Mouse (Mus musculus) heart, embryonic 15.5 days (tissue): ENCODE results near the gene Epb41. TPM values are rescaled to one million over a fixed set of nuclear protein-coding genes. Genes with fewer than 3 reads are reported as not detected.

Source experiments
- ATAC-seq: fragments of 200-750 bp; cut with Nextera tagmentation; replicated peaks from 2 replicates; pipeline ENCODE4 v1.8.0; 2017; ENCODE audit warnings: low read depth, moderate TSS enrichment; ENCODE audit not compliant: insufficient number of reproducible peaks, insufficient read depth, low FRiP score
- H3K27ac ChIP-seq: fragments of 300-500 bp; sonication (generic); 2 replicates; pipeline ENCODE4 v1.5.1; 2015; ENCODE audit warnings: mild to moderate bottlenecking, inconsistent platforms
- H3K27me3 ChIP-seq: fragments of 300-500 bp; sonication (generic); 2 replicates; pipeline ENCODE4 v1.6.1; 2015; ENCODE audit warnings: inconsistent platforms
- H3K36me3 ChIP-seq: fragments of 300-500 bp; sonication (generic); 2 replicates; pipeline ENCODE4 v1.6.1; 2015; ENCODE audit warnings: mild to moderate bottlenecking, inconsistent platforms
- H3K4me1 ChIP-seq: fragments of 300-500 bp; sonication (generic); replicated peaks from 2 replicates; pipeline ENCODE4 v1.6.1; 2015; ENCODE audit warnings: inconsistent platforms
- H3K4me2 ChIP-seq: fragments of 300-500 bp; sonication (generic); 2 replicates; pipeline ENCODE4 v1.6.1; 2015; ENCODE audit warnings: inconsistent platforms, mild to moderate bottlenecking, moderate library complexity
- H3K4me3 ChIP-seq: fragments of 300-500 bp; sonication (generic); 2 replicates; pipeline ENCODE4 v1.5.1; 2015; ENCODE audit warnings: mild to moderate bottlenecking, inconsistent platforms
- H3K9ac ChIP-seq: fragments of 300-500 bp; sonication (generic); 2 replicates; pipeline ENCODE4 v1.6.1; 2015; ENCODE audit warnings: mild to moderate bottlenecking, inconsistent platforms
- H3K9me3 ChIP-seq: fragments of 300-500 bp; sonication (generic); replicated peaks from 2 replicates; pipeline ENCODE4 v1.6.1; 2016; ENCODE audit warnings: inconsistent platforms
- WGBS: fragments of 180-500 bp; shearing (Covaris S2); methylation state at CpG from one replicate; pipeline ENCODE4 v1.1.7; 2015; ENCODE audit warnings: mixed read lengths; 5-methylcytosine and 5-hydroxymethylcytosine counted together
- polyA plus RNA-seq: library from polyadenylated mRNA; unstranded; fragments of >200 nt; fragmentation: Nextera tagmentation; extraction: Ambion mirVana; gene quantifications from 2 replicates; pipeline ENCODE4 v1.2.1, GENCODE M21; 2015

Epb41 gene
- polyA plus RNA-seq, 1 experiment from 2014 or later, result 75.6 TPM

- H3K9me3 ChIP-seq, result no peaks in the 10 kb centered on the region
- H3K4me1 ChIP-seq, result peaks cover 54% of the 10 kb centered on the region
- WGBS, result under 1% methylated on average over 42 of the region's 42 CpGs
- peak within 1 kb of the TSS; percentile 88 for H3K4me3 ChIP-seq
- H3K9ac ChIP-seq, result peak within 1 kb of the TSS; percentile 84
- H3K27me3 ChIP-seq, result no peaks in the 10 kb centered on the region
- ATAC-seq, result peak; percentile 20; the same call in 1 of the 2 replicates
- H3K36me3 ChIP-seq, result no peaks in the 10 kb centered on the region
- peak within 1 kb of the TSS; percentile 93 for H3K27ac ChIP-seq
- peak within 1 kb of the TSS; percentile 84 for H3K4me2 ChIP-seq
These were observed 816 bp downstream of the Epb41 start, which contains the start of gene Gm10300 for GRCm38 (mm10) chr4:132074077-132074932. Gm10300 (plus strand) TSS chr4:132074697.

- H3K27ac ChIP-seq, result no peak overlapping the region
- H3K4me3 ChIP-seq, result no peak overlapping the region
- 72% methylated on average over 6 of the region's 6 CpGs for WGBS
These were observed 2.2 kb downstream of the Epb41 start for GRCm38 (mm10) chr4:132072946-132073345.

DNA sequence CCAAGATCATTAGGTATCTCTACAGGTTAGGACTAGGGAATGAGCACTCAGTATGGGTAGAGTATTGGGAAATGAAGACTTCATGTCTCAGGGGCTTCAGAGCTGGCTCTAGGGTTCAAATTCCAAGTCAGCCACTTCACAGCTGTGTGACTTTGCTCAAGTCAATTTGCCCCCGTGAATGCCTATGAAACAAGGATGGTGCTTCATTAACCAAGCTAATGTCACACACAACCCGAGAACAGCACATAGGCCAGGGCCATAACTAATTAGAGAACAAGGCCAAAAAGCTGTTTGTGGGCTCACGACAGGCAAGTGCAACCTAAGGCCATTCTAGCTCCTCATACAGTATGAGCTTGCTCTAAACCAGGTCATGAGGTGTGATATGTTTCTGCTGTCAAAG, 3.0 kb downstream of the Epb41 start:
- H3K4me2 ChIP-seq, result no peak overlapping the region
- H3K9me3 ChIP-seq, result no peaks in the 10 kb centered on the region
- peaks cover 45% of the 10 kb centered on the region for H3K4me1 ChIP-seq
- H3K36me3 ChIP-seq, result no peaks in the 10 kb centered on the region
- no peak for ATAC-seq
- no peaks in the 10 kb centered on the region for H3K27me3 ChIP-seq
- no peak overlapping the region for H3K27ac ChIP-seq
- WGBS, result 85% methylated on average over 3 of the region's 3 CpGs
- no peak overlapping the region for H3K9ac ChIP-seq
- H3K4me3 ChIP-seq, result no peak overlapping the region

More at GRCm38 (mm10) chr4:132072946-132073345, 2.2 kb downstream of the Epb41 start:
- no peaks in the 10 kb centered on the region for H3K27me3 ChIP-seq
- peaks cover 49% of the 10 kb centered on the region for H3K4me1 ChIP-seq
- H3K9ac ChIP-seq, result no peak overlapping the region
- no peak for ATAC-seq
- H3K4me2 ChIP-seq, result peak overlapping the region; percentile 84
- H3K36me3 ChIP-seq, result no peaks in the 10 kb centered on the region
- no peaks in the 10 kb centered on the region for H3K9me3 ChIP-seq

GRCm38 (mm10) chr4:132071674-132072073, 3.4 kb downstream of the Epb41 start:
- no peaks in the 10 kb centered on the region for H3K27me3 ChIP-seq
- H3K4me1 ChIP-seq, result peaks cover 45% of the 10 kb centered on the region
- WGBS, result 85% methylated on average over 2 of the region's 2 CpGs
- no peak overlapping the region for H3K27ac ChIP-seq
- no peak overlapping the region for H3K4me2 ChIP-seq
- H3K9me3 ChIP-seq, result no peaks in the 10 kb centered on the region
- no peak for ATAC-seq
- H3K4me3 ChIP-seq, result no peak overlapping the region
- no peak overlapping the region for H3K9ac ChIP-seq
- no peaks in the 10 kb centered on the region for H3K36me3 ChIP-seq

GRCm38 (mm10) chr4:132067938-132068235, 7.2 kb downstream of the Epb41 start:
- H3K4me2 ChIP-seq, result no peak overlapping the region
- no peak overlapping the region for H3K27ac ChIP-seq
- no peaks in the 10 kb centered on the region for H3K27me3 ChIP-seq
- no peaks in the 10 kb centered on the region for H3K9me3 ChIP-seq
- WGBS, result 64% methylated on average over 2 of the region's 2 CpGs
- no peak for ATAC-seq
- H3K4me1 ChIP-seq, result peaks cover 37% of the 10 kb centered on the region
- H3K9ac ChIP-seq, result no peak overlapping the region
- H3K36me3 ChIP-seq, result no peaks in the 10 kb centered on the region
- H3K4me3 ChIP-seq, result no peak overlapping the region

- Histone ChIP-seq H3K9ac (no peak overlapping the region), H3K27ac (no peak overlapping the region), H3K36me3 (no peaks in the 10 kb centered on the region), H3K27me3 (no peaks in the 10 kb centered on the region), H3K4me1 (peaks cover 31% of the 10 kb centered on the region), H3K4me3 (no peak overlapping the region), H3K4me2 (no peak overlapping the region), H3K9me3 (no peaks in the 10 kb centered on the region)
- 83% methylated on average over 14 of the region's 14 CpGs for WGBS
- no peak for ATAC-seq
These were observed 7.8 kb downstream of the Epb41 start for GRCm38 (mm10) chr4:132067112-132067937.

GRCm38 (mm10) chr4:132066101-132066773, 8.9 kb downstream of the Epb41 start:
- H3K4me1 ChIP-seq, result peaks cover 30% of the 10 kb centered on the region
- H3K27me3 ChIP-seq, result no peaks in the 10 kb centered on the region
- no peaks in the 10 kb centered on the region for H3K9me3 ChIP-seq
- H3K4me2 ChIP-seq, result peak overlapping the region; percentile 20; the same call in 1 of the 2 replicates
- H3K36me3 ChIP-seq, result no peaks in the 10 kb centered on the region
- no peak overlapping the region for H3K9ac ChIP-seq
- WGBS, result 39% methylated on average over 10 of the region's 10 CpGs
- no peak overlapping the region for H3K27ac ChIP-seq
- no peak overlapping the region for H3K4me3 ChIP-seq
- 0 out of 2 replicates have a peak, but pooled peaks have one; percentile 16 for ATAC-seq

DNA sequence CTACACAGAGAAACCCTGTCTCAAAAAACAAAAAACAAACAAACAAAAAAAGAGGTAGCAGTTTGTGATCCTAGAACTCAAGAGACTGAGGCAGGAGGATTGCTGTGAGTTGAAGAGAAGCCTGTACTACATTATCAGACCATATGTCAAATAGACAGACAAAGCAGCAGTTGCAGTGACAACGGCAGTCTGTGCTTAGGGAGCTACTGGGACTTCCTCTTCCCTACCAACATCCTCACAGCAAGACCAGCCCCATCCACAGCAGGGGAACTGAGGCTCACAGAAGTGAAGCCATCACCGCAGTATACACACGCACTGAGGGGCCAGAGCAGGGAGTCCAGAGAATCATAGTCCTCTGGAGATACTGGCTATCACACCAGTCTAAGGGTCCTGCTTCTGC, 9.5 kb downstream of the Epb41 start:
- no peak overlapping the region for H3K9ac ChIP-seq
- ATAC-seq, result 0 out of 2 replicates have a peak, but pooled peaks have one; percentile 41
- H3K27ac ChIP-seq, result no peak overlapping the region
- H3K4me3 ChIP-seq, result no peak overlapping the region
- H3K27me3 ChIP-seq, result no peaks in the 10 kb centered on the region
- H3K9me3 ChIP-seq, result no peaks in the 10 kb centered on the region
- 46% methylated on average over 3 of the region's 3 CpGs for WGBS
- 0 out of 2 replicates have a peak overlapping the region, but pooled peaks have one; percentile 20 for H3K4me2 ChIP-seq
- H3K36me3 ChIP-seq, result no peaks in the 10 kb centered on the region
- H3K4me1 ChIP-seq, result peaks cover 30% of the 10 kb centered on the region

DNA sequence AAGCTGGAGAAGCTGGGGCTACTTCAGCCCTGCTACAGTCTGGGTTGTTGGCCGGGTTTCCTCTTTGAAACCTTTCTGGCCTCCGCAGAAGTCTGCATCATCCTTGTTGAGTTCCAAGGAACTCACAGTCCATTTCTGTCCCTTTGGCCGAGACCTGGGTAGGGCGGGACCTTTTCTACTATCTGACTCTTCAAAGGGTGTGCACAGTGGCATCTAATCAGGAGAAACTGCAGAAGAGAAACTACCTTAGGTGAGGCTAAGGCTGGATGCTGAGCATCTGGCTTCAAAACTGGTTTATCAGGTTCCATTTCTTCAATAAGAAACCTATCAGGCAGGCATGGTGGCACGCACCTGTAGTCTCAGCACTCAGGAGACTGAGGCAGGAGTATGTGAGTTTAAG, 10.6 kb downstream of the Epb41 start:
- H3K4me3 ChIP-seq, result no peak overlapping the region
- H3K4me1 ChIP-seq, result peaks cover 38% of the 10 kb centered on the region
- no peak for ATAC-seq
- H3K27me3 ChIP-seq, result no peaks in the 10 kb centered on the region
- 86% methylated on average over 5 of the region's 5 CpGs for WGBS
- H3K4me2 ChIP-seq, result no peak overlapping the region
- H3K9ac ChIP-seq, result no peak overlapping the region
- H3K9me3 ChIP-seq, result no peaks in the 10 kb centered on the region
- H3K27ac ChIP-seq, result no peak overlapping the region
- H3K36me3 ChIP-seq, result no peaks in the 10 kb centered on the region

DNA sequence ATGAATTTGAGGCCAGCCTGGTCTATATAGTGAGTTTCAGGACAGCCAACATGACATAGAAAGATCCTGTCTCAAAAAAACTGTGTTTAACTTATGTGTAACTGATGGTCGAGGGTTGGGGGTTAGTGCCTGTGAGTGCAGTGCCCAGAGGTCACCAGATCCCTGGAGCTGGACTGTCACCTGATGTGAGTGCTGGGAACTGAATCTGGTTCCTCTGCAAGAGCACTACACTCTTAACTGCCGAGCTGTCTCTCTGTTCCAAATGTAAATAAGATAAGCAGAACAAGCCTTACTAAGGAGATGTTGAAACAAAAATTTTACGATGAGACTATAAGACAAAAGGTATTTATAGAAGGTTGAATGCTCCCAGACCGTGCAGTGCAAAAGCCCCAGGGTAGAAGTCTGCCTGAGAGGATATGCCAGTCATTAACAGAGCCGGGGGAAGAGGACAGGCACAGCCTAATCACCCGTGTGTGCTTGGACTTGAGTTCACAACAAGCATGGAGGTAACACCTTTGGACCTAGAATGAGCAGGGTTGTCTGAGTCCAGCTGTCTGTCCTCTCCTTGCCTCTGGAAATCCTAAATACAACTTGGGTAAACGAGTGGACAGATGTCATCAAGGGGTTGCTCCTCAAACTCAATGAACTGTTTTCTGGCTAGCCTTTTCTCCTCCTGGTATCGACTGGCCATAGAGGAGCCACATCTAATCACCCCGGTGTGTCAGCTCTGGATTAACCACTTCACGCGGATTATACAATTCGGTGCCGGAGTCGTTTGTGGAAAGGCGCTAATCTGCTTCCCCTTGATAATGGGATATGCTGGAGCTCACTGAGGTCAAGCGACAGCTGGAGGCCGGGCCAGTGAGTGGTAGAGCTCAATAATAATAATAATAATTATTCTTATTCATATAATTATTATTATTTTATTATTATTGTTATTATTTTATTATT, 11.9 kb downstream of the Epb41 start:
- H3K27me3 ChIP-seq, result no peaks in the 10 kb centered on the region
- H3K4me1 ChIP-seq, result peaks cover 48% of the 10 kb centered on the region
- no peak overlapping the region for H3K4me2 ChIP-seq
- no peak overlapping the region for H3K4me3 ChIP-seq
- H3K9ac ChIP-seq, result no peak overlapping the region
- ATAC-seq, result no peak
- no peaks in the 10 kb centered on the region for H3K9me3 ChIP-seq
- WGBS, result 56% methylated on average over 17 of the region's 17 CpGs
- no peak overlapping the region for H3K27ac ChIP-seq
- H3K36me3 ChIP-seq, result no peaks in the 10 kb centered on the region
